Mouse (Mus musculus): ENCODE data around the gene Als2.

The Als2 gene

GRCm38 (mm10) chr1:59212076-59212779 is 24.8 kb downstream of the Als2 start:
- no peak for DNase-seq (ENCODE audit: inconsistent ontology term)

GRCm38 (mm10) chr1:59211651-59212050 is 25.4 kb downstream of the Als2 start:
- DNase-seq (ENCODE audit: inconsistent ontology term): no peak

GRCm38 (mm10) chr1:59208331-59208730 is 28.7 kb downstream of the Als2 start:
- no peak for DNase-seq (ENCODE audit: inconsistent ontology term)

- no peak for DNase-seq (ENCODE audit: inconsistent ontology term)
Observed at GRCm38 (mm10) chr1:59204489-59204888, 32.5 kb downstream of the Als2 start.

GRCm38 (mm10) chr1:59202367-59202766 is 34.7 kb downstream of the Als2 start:
- DNase-seq (ENCODE audit: inconsistent ontology term): no peak

GRCm38 (mm10) chr1:59201561-59201960 is 35.5 kb downstream of the Als2 start:
- no peak for DNase-seq (ENCODE audit: inconsistent ontology term)

- DNase-seq (ENCODE audit: inconsistent ontology term): no peak
Observed at GRCm38 (mm10) chr1:59200960-59201359, 36.1 kb downstream of the Als2 start.

GRCm38 (mm10) chr1:59194979-59195378 is 42.1 kb downstream of the Als2 start:
- no peak for DNase-seq (ENCODE audit: inconsistent ontology term)

GRCm38 (mm10) chr1:59187786-59188185 is 49.2 kb downstream of the Als2 start:
- DNase-seq (ENCODE audit: inconsistent ontology term): no peak

GRCm38 (mm10) chr1:59186317-59186716 is 50.7 kb downstream of the Als2 start:
- DNase-seq (ENCODE audit: inconsistent ontology term): no peak

GRCm38 (mm10) chr1:59185410-59185809 is 51.6 kb downstream of the Als2 start:
- no peak for DNase-seq (ENCODE audit: inconsistent ontology term)

- DNase-seq (ENCODE audit: inconsistent ontology term): no peak
Observed at GRCm38 (mm10) chr1:59183045-59183444, 54.0 kb downstream of the Als2 start.

GRCm38 (mm10) chr1:59182373-59182772 is 54.7 kb downstream of the Als2 start:
- DNase-seq (ENCODE audit: inconsistent ontology term): no peak

- no peak for DNase-seq (ENCODE audit: inconsistent ontology term)
Observed at GRCm38 (mm10) chr1:59180003-59180402, 57.0 kb downstream of the Als2 start.

GRCm38 (mm10) chr1:59178401-59178800 is 58.6 kb downstream of the Als2 start:
- DNase-seq (ENCODE audit: inconsistent ontology term): no peak

- DNase-seq (ENCODE audit: inconsistent ontology term): no peak
Observed at GRCm38 (mm10) chr1:59174514-59175373, 62.3 kb downstream of the Als2 start.

- DNase-seq (ENCODE audit: inconsistent ontology term): no peak
Observed at GRCm38 (mm10) chr1:59173023-59173422, 64.0 kb downstream of the Als2 start.

GRCm38 (mm10) chr1:59171875-59172274 is 65.2 kb downstream of the Als2 start:
- DNase-seq (ENCODE audit: inconsistent ontology term): no peak

- DNase-seq (ENCODE audit: inconsistent ontology term): no peak
Observed at GRCm38 (mm10) chr1:59170290-59170689, 66.7 kb downstream of the Als2 start.

- DNase-seq (ENCODE audit: inconsistent ontology term): peak; percentile 54
Observed at GRCm38 (mm10) chr1:59169586-59169985, 67.4 kb downstream of the Als2 start.

GRCm38 (mm10) chr1:59168556-59168955 is 68.5 kb downstream of the Als2 start:
- no peak for DNase-seq (ENCODE audit: inconsistent ontology term)

- DNase-seq (ENCODE audit: inconsistent ontology term): peak; percentile 5
Observed at GRCm38 (mm10) chr1:59167654-59168425, 69.2 kb downstream of the Als2 start.

Data from Muller cell, postnatal 12 days (primary cell).